Mouse (Mus musculus) lung, embryonic 16.5 days (tissue): ENCODE data around the gene Shroom3. TPM values are rescaled to one million over a fixed set of nuclear protein-coding genes. Genes with fewer than 3 reads are reported as not detected.

Experiments
- ATAC-seq: fragments of 200-750 bp; cut with Nextera tagmentation; 2 replicates; pipeline ENCODE4 v1.8.0; 2017; ENCODE audit warnings: low read depth, mild to moderate bottlenecking, moderate library complexity
- H3K27ac ChIP-seq: fragments of 300-500 bp; sonication (generic); 2 replicates; pipeline ENCODE4 v1.5.1; 2014; ENCODE audit warnings: mild to moderate bottlenecking, control low read depth, low read length
- H3K27me3 ChIP-seq: fragments of 300-500 bp; sonication (generic); 2 replicates; pipeline ENCODE4 v1.6.1; 2014; ENCODE audit warnings: low read depth, low read length, mixed read lengths; ENCODE audit not compliant: control insufficient read depth, insufficient read depth
- H3K36me3 ChIP-seq: fragments of 300-500 bp; sonication (generic); 2 replicates; pipeline ENCODE4 v1.6.1; 2014; ENCODE audit warnings: low read length; ENCODE audit not compliant: control insufficient read depth, insufficient read depth
- H3K4me1 ChIP-seq: fragments of 300-500 bp; sonication (generic); replicated peaks from 2 replicates; pipeline ENCODE4 v1.6.1; 2014; ENCODE audit warnings: low read length, mixed read lengths; ENCODE audit not compliant: control insufficient read depth, insufficient read depth
- H3K4me2 ChIP-seq: fragments of 300-500 bp; sonication (generic); 2 replicates; pipeline ENCODE4 v1.6.1; 2014; ENCODE audit warnings: low read depth, low read length, control low read depth
- H3K4me3 ChIP-seq: fragments of 300-500 bp; sonication (generic); 2 replicates; pipeline ENCODE4 v1.5.1; 2014; ENCODE audit warnings: mild to moderate bottlenecking, low read length, control low read depth
- H3K9ac ChIP-seq: fragments of 300-500 bp; sonication (generic); 2 replicates; pipeline ENCODE4 v1.6.1; 2014; ENCODE audit warnings: low read length, control low read depth
- H3K9me3 ChIP-seq: fragments of 300-500 bp; sonication (generic); 2 replicates; pipeline ENCODE4 v1.6.1; 2016; ENCODE audit warnings: low read length; ENCODE audit not compliant: control insufficient read depth
- WGBS: fragments of 180-500 bp; shearing (Covaris S2); extraction: QIAGEN DNeasy Blood & Tissue Kit; methylation state at CpG from one replicate; pipeline ENCODE4 v1.1.7; 2014; 5-methylcytosine and 5-hydroxymethylcytosine counted together
- polyA plus RNA-seq: library from polyadenylated mRNA; unstranded; fragments of >200 nt; fragmentation: Nextera tagmentation; extraction: Ambion mirVana; gene quantifications from 2 replicates; pipeline ENCODE4 v1.2.1, GENCODE M21; 2015

The Shroom3 gene
- polyA plus RNA-seq, 1 experiment from 2014 or later = 4.0 TPM

DNA sequence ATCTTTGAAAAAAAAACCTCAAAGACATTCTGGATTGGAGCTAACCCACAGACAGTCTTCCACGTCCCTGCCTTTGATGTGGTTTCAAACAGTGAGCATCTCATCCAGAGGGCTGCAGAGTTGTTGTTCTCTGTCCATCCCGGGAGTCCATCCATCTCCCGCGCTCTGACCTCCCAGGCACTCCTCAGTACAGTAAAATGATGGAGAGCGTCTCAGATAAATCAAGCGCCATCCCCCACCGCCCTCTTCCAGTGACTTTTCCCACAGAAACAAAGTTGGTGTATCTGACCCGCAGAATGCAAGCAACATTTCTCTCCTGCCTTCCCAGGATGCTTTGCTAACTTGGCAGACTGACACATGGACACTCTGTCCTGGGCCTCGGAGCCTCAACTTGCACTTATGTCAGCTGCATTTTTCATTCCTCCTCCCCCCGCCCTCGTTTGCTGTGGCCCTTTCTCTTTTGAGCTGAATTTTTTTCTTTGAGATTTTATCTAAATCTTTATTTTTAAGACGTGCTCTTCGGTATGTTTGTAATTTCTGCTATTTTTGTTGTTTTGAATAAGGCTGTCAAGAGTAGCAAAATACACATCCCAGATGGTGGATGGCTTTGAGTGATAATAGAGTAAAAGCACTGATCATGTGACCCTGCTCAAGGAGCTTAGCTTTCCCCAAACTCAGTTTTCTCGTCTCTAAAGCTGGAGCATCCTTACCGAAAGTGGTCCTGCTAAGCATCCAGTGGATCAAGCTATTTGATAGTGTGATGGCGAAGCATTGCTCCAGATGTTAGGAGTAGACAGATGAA, 9.2 kb downstream of the Shroom3 start:
- Histone ChIP-seq H3K9me3 (no peaks in the 10 kb centered on the region), H3K4me3 (no peak overlapping the region), H3K9ac (no peak overlapping the region), H3K4me2 (peak overlapping the region; percentile 17; the same call in 1 of the 2 replicates), H3K36me3 (no peaks in the 10 kb centered on the region), H3K4me1 (peaks cover 8% of the 10 kb centered on the region), H3K27ac (peak overlapping the region; percentile 63), H3K27me3 (no peaks in the 10 kb centered on the region)
- peak; percentile 79 for ATAC-seq
- WGBS = 36% methylated on average over 16 of the region's 16 CpGs

DNA sequence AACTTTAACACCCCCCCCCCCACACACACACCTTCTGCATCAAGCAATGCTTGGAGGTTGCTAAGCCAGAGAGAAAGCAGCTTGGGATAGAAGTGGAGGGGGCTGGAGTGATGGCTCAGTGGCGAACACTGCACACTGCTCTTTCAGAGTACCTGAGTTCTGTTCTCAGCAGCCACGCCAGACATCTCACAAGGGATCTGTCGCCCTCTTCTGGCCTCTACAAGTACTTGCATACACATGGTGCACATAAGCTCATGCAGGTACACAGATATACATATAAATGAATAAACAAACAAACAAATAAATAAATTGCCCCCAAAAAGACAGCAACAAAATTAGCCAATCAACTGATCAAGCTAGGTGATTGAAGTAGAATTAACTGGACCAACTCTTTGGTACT, 10.5 kb downstream of the Shroom3 start:
- no peaks in the 10 kb centered on the region for H3K27me3 ChIP-seq
- peaks cover 18% of the 10 kb centered on the region for H3K4me1 ChIP-seq
- H3K36me3 ChIP-seq = no peaks in the 10 kb centered on the region
- ATAC-seq = no peak
- H3K4me3 ChIP-seq = no peak overlapping the region
- WGBS = 94% methylated on average over 3 of the region's 3 CpGs
- H3K9me3 ChIP-seq = no peaks in the 10 kb centered on the region
- no peak overlapping the region for H3K4me2 ChIP-seq
- no peak overlapping the region for H3K9ac ChIP-seq
- peak overlapping the region; percentile 75 for H3K27ac ChIP-seq

DNA sequence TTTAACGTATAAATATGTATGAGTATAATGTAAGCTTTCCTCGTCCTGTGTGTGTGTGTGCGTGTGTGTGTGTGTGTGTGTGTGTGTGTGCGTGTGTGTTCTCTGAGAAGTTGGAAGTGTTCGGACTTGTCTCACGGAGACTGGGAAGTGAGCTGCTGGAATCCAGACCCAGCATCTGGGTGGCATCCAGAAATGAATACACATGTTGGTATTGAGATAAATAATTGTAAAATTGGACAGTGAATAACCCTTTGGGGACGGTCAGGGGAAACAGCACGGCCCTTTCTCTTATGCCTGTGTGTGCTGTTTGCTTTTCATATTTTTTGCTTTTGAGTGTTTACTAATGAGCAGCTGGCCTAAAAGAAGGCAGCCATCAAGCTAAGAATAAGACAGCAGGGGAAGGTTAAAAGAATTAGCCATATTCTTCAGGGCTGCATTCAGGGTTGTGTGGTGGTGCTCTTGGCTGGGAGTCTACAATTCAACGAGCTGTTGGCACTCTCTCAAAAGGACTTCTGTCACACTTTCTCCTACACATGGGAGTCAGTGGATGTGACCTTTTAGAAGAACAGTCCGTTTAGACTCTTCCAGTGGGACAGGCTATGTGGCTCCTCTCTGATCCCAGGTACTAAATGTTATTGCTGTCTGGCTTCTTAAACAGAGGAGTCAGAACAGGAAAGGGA, 11.2 kb downstream of the Shroom3 start:
- Histone ChIP-seq H3K27me3 (no peaks in the 10 kb centered on the region), H3K36me3 (no peaks in the 10 kb centered on the region), H3K4me2 (no peak overlapping the region), H3K4me1 (peaks cover 23% of the 10 kb centered on the region), H3K4me3 (no peak overlapping the region), H3K9ac (no peak overlapping the region), H3K27ac (peak overlapping the region; percentile 75), H3K9me3 (no peaks in the 10 kb centered on the region)
- peak; percentile 63 for ATAC-seq
- 47% methylated on average over 10 of the region's 10 CpGs for WGBS

DNA sequence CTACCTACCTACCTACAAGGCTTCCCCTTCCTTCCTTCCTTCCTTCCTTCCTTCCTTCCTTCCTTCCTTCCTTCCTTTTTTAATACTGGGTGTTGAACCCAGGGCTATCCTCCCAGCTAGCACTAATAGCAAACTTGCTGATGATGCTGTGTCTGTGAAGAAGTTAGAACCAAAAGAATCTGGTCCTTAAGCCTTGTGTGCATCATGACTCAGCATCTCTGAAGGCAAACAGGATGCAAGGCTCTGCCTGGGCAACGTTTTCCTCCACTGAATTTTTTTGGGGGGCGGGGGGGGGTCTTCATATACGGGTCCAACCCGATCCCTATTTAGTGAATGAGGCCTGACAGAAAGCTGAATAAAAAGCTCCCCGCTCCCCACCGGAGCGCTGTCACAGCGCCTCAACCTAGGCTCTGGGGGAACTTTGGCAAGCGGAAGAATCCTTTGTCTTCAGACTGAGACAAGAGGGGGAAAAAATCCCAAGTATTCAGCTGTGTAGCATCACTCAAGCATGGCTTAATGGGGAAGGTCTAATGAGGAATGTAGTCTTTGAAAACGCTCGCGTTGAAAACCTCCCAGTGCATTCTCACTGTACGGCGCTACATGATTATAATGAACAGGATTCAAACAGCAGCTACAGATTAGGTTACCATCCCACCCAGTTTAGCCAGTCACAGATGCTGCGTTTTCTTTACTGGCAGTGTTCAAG, 15.0 kb downstream of the Shroom3 start:
- Histone ChIP-seq H3K36me3 (no peaks in the 10 kb centered on the region), H3K4me3 (no peak overlapping the region), H3K27me3 (no peaks in the 10 kb centered on the region), H3K4me1 (peaks cover 24% of the 10 kb centered on the region), H3K9ac (peak overlapping the region; percentile 14; the same call in 1 of the 2 replicates), H3K4me2 (peak overlapping the region; percentile 35), H3K9me3 (no peaks in the 10 kb centered on the region), H3K27ac (no peak overlapping the region)
- no peak for ATAC-seq
- WGBS = 7% methylated on average over 15 of the region's 15 CpGs

DNA sequence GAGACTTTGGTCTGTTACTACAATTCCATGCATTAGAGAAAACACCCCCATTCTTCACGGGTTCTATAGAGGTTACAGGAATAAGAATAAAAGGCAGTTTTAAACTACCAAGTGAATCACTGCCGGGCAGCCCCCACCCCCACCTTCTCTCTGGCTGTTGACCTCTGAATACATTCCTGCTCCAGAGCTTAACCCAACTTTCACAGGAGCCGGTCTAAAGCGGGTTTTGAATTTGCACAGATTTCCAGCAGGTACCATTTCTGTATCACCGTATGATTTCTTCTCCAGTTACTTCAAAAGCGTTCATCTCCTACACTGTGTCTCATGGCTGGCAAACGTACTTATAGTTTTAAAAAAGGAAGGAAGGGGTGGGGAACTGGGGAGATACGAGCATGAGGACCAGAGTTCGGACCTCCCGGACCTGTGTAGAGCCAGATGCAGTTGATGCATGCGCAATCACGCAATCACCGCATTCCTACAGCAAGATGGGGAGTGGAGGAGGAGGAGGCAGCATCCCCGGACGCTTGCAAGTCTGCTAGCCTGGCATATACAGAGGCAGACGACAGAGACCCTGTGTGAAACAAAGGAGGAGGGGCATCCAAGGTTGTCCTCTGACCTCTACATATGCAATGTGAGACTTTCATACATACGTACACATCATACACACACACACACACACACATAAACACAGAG, 15.7 kb downstream of the Shroom3 start:
- WGBS = 22% methylated on average over 17 of the region's 17 CpGs
- H3K27me3 ChIP-seq = no peaks in the 10 kb centered on the region
- ATAC-seq = no peak
- H3K4me3 ChIP-seq = no peak overlapping the region
- H3K4me1 ChIP-seq = peaks cover 24% of the 10 kb centered on the region
- no peaks in the 10 kb centered on the region for H3K36me3 ChIP-seq
- H3K27ac ChIP-seq = no peak overlapping the region
- peak overlapping the region; percentile 35; the same call in 1 of the 2 replicates for H3K4me2 ChIP-seq
- no peaks in the 10 kb centered on the region for H3K9me3 ChIP-seq
- no peak overlapping the region; the same call in 1 of the 2 replicates for H3K9ac ChIP-seq

DNA sequence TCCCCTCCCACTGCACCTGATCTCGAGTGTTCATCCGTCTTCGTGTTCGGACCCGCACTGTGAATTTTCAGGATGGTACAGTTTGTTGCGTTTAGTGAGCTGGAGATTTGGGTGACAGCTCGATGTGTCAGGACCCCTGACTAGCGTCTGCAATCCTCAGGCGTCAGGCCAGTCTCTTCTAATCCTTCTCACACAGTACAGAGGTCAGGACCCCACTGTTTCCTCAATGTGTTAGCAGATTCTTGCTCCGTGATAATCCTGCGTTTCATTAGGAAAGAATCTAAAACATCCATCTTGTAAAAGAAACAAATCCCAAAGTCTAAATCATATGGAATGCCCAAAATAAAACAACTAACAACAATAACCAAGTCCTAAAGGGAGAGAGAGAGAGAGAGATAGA, 18.5 kb downstream of the Shroom3 start:
- Histone ChIP-seq H3K36me3 (no peaks in the 10 kb centered on the region), H3K4me2 (no peak overlapping the region), H3K9me3 (no peaks in the 10 kb centered on the region), H3K4me3 (no peak overlapping the region), H3K9ac (no peak overlapping the region), H3K27me3 (no peaks in the 10 kb centered on the region), H3K27ac (no peak overlapping the region), H3K4me1 (peaks cover 18% of the 10 kb centered on the region)
- 36% methylated on average over 11 of the region's 11 CpGs for WGBS
- peak; percentile 82 for ATAC-seq

DNA sequence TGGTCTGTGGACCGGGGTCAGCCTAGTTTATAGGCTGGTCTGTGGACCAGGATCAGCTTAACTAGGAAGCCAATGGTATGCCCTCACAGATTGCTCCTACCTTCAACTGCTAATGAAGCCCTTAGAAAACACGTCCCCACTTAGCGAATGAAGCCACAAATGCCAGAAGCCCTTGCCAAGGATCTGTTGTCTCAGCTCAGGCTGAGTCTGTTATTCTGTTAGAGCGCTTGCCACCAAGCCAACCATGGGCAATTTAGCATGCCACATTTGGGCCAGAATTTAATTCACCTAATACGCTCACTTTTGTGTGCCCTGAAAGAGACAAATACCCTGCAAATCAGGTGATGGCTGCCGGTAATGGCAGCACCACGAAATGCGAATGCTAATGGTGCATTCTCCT, 20.4 kb downstream of the Shroom3 start:
- H3K27ac ChIP-seq = no peak overlapping the region
- H3K9ac ChIP-seq = no peak overlapping the region
- peaks cover 16% of the 10 kb centered on the region for H3K4me1 ChIP-seq
- H3K4me2 ChIP-seq = no peak overlapping the region
- no peak for ATAC-seq
- H3K9me3 ChIP-seq = no peaks in the 10 kb centered on the region
- no peaks in the 10 kb centered on the region for H3K36me3 ChIP-seq
- H3K4me3 ChIP-seq = no peak overlapping the region
- WGBS = 86% methylated on average over 8 of the region's 8 CpGs
- no peaks in the 10 kb centered on the region for H3K27me3 ChIP-seq

DNA sequence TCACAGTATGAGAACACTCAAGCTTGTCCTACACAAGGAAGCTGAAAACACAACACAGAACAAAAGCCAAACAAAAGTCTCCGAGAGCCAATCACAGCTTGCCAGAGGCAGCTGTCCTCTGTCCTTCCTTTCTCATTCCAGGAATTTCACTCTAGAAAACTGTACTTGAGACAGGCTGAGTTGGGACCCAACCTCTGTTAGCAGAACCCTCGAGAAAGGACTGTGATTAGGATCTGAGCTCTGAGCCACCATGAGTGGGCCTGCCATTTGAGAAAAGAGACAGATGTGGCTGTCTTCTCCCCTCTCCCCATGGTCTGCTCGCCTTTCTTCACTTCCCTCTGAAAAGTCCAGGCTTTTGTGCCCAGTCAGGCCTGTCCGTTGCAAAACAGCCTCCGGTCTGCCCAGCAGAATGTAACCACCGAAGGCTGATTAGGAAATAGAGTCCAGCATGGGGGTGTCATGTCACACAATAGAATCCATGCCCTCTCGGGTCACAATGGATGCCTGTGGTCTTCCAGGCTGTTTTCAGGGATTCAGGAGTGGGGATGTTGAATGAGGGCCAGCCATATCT, 24.8 kb downstream of the Shroom3 start:
- H3K9me3 ChIP-seq = no peaks in the 10 kb centered on the region
- WGBS = 36% methylated on average over 7 of the region's 7 CpGs
- H3K27me3 ChIP-seq = no peaks in the 10 kb centered on the region
- no peak overlapping the region for H3K4me2 ChIP-seq
- no peaks in the 10 kb centered on the region for H3K36me3 ChIP-seq
- H3K4me3 ChIP-seq = no peak overlapping the region
- ATAC-seq = peak; percentile 75
- peak overlapping the region; percentile 77 for H3K27ac ChIP-seq
- no peak overlapping the region; the same call in 1 of the 2 replicates for H3K9ac ChIP-seq
- peaks cover 23% of the 10 kb centered on the region for H3K4me1 ChIP-seq
